Mouse (Mus musculus) frontal cortex, postnatal 14 days (tissue): ENCODE data around the gene Sesn2.
"Not testable (repeated sequence)": the region's sequence is repeated elsewhere in the genome, so short reads cannot be mapped to it uniquely, and the experiment has no call there.

Experiments used
- DNase-seq, 2 experiments: peaks; one replicate each; pipeline ENCODE4 v3.0.0; 2022; ENCODE audit warnings: low spot score in 2 of 2

The Sesn2 gene

GRCm38 (mm10) chr4:132482104-132482503, 28.2 kb downstream of the Sesn2 start:
- not testable (repeated sequence) for DNase-seq

GRCm38 (mm10) chr4:132477833-132478232, 32.5 kb downstream of the Sesn2 start:
- DNase-seq: no peak

DNA sequence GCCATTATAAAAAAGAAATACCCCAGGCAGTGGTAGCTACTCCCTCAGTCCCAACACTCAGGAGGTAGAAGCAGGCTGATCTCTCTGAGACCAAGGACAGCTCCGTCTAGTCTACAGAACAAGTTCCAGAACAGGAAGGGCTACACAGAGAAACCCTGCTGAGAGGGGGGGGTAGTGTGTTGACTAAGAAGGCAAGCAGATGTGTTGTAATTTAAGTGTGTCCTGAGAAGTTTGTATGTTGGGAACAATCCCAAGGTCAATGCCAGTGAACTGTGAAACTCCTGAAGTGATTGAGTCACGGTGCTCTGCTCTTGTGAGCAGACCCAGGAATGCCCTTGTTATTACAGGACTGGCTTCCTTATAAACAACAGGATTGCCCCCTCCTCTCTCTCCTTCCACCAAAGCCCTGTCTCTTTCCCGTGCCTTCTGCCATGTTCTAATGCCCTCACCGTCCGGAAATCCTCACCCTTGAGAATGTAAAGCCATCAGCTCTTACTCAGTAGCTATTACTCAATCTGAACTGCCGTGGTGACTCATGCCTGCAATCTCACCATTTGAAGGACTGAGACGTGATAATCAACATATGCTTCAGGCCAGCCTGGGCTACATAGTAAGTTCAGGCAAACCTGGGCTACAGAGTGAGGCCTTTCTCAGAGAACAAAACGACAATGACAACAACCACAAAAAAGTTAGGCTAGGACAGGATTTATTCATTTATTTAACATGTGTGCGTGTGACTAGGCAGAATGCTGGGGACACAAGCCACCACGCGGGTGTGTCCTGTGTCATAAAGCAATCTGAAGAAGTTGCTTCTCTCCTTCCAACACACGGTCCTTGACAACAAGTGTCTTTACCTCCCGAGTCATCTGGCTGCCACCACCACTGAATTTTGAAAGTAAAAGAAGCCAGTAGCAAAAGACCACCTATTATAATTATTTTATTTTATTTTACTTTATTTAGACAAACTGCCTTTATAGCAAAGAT, 34.1 kb downstream of the Sesn2 start:
- DNase-seq: no peak

GRCm38 (mm10) chr4:132474631-132475030, 35.7 kb downstream of the Sesn2 start:
- DNase-seq: no peak

DNA sequence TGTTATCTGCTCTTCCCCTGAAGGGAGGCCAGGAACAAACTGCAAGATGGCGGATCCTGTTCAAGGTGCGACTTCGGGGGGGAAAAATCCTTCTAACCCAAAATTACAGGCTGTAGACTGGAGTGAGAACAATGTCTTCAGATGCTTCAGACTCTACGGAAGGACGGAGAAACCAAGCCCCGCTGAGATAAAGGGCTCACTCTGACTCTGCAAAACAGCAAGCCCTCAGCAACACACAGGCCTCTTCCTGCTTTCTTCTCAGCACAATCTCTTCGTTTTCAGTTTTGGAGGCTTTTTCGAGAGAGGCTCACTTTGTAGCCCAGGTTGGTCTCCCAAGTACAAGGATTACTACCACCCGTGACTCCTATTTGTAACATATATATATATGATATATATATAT, 36.9 kb downstream of the Sesn2 start:
- no peak for DNase-seq

DNA sequence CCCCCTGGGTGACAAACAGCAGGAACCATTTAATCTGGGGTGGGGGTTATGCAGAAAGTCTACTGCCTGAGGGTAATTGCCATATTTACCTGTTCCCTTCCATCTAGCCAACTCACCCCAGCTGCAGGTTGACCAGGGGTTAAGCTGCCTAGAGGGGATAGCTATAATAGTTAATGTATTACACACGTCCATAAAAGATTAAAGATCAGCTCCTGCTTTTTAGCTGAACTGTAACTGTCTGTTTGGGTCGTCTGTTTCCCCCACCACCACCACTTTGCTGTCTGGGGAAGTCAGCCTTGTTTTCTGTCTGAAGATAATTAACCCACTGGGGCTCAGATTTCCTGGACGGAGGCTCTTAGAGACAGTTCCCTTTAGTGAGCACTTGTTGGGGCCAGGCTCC, 40.4 kb downstream of the Sesn2 start:
- DNase-seq: no peak

DNA sequence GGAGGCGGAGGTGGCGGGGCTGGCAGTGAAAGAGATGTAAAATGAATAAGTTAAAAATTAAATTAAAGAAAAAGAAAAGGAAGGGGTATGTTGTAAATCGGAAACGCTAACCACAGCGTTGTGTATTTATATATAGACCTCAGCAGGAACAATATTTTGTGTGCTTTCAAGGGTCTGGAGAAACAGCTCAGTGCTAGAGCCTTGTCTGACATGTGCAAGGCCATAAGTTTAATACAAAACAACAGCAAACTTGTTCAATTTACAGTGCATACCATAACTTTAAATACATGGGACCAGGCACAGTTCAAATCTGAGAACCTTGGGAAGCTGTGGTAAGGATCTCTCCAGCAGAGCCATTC, 46.1 kb downstream of the Sesn2 start:
- DNase-seq: no peak

DNA sequence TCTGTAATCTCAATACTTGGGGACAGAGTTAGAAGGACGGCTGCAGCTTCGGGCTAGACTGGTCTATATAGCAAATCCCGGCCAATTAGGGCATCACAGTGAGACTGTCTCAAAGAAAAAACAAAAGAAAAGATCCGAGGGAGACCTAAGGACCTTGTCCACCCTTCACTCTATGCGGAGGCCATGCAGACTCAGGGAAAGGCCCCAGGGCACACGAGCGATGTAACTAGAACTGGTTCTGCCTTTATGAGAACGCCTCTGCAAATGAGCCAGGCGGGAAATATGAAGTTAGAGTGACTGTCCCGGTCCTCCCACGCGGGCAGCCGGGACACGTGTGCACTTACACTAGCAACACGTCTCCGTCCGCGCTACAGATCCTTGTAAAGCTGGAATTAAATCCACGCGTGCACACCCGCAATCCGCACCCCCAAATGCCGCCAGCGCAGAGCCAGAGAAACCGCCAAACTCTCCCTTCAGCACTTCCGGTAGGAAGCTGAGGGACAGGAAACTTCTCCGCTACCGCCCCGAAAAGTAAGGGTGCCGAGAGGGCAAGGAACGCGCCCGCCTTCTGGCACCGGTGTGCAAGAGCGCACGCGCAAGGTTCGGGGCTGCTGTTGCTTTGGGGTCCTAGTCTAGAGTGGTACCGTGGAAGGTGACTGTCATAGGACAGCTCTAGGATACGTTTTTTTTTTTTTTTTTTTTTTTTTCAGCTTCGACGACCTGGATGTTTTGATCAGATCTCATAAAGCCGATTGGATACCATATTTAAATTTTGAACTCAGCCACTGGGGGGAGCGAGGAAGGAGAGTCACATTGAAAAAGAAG, 46.7 kb downstream of the Sesn2 start, which contains the start of gene Med18:
TSS of gene Med18 (minus strand) at position 492 of the 825 bp plus-strand sequence.
- DNase-seq: peak; percentile 89 to 91

GRCm38 (mm10) chr4:132462836-132463235, 47.5 kb downstream of the Sesn2 start:
- no peak for DNase-seq

DNA sequence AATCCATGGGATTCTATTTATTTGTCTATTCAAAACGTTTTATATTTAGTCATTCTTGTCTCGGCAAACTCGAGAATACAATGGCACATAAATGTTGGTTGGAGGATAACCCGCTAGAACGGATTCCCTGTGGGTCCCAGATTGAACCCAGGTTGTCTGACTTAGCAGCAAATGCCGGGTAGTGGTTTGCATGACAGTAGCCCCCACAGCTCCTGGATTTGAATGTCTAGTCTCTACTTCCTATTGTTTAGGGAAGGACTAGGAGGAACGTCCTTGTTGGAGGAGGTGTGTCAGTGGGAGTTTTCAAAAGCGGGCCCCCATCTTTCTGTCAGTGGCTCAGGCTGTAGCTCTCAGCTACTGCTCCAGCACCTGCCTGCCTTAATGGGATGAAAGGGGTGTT, 50.1 kb downstream of the Sesn2 start:
- DNase-seq: no peak

DNA sequence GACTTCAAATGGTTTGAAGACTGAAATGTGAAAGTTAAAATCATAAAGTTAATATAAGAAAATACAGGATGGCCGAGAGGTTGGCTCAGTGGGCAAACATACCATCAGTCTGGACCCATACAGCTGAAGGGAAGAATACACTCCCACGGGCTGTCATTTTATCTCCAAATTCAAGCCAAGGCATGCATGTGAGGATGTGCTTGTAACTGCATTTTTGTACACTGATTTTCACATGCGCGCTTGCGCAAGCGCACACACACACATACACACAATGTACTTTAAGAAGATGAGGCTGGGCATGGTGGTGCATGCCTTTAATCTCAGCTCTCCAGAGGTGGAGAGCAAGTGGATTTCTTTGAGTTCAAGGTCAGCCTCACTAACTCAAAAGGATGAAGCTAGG, 54.7 kb downstream of the Sesn2 start:
- DNase-seq: no peak

DNA sequence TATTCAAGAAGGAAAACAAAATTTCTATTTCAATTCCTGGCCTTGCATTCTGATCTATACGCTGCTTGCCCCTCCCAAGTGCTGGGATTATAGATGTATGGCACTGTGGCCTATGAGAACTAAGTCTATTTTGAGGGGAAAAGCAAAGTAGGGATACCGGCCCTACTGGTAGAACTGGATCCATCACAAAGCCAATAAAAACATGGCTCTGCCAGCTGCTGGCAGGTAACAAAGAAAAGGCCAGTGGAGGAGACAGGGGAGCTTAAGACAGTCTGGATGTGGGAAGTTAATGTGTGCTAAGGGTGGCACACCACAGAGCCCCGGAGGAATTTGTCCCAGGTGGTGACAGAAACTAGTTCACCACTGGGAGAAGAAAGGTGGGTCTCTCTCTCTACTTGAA, 55.2 kb downstream of the Sesn2 start:
- DNase-seq: no peak

- no peak for DNase-seq
These were observed 56.1 kb downstream of the Sesn2 start for GRCm38 (mm10) chr4:132454216-132454615.

- DNase-seq: no peak
These were observed 60.5 kb downstream of the Sesn2 start for GRCm38 (mm10) chr4:132449778-132450177.

DNA sequence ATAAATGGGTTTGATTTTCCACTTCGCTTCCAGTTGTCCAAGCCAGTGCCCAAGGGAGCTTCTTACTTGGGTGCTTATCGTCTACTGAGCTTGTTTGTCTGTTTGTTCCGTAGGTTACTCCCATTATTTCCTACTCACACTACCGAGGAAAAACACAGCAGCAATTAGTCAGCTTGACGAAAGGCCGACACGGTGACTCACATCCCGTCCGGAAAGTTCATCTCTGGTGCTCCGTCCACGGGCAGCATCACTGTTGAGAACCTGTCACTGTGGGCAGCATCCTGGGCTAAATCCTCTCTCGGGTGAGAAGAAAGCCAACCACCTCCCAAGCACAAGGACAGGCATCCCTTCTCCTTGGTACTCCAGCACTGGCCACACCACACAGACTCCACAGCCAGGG, 64.2 kb downstream of the Sesn2 start:
- no peak for DNase-seq

DNA sequence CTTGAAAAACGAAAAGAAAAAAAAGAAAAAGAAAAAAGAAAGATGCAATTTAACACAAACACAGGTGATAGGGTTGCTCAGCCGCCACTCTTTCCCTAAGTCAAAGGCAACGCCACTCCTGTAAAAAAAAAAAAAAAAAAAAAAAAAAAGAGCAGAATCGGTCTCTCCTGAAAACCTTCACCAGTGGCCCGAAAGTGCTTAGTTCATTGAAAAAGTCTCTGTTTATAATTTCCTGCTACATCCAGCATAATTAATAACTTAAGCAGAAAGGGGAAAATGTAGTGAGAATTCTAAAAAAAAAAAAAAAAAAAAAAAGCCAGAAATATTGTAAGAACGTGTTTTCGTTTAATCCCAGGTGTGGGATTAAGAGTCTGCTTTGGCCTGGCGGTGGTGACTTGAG, 65.8 kb downstream of the Sesn2 start:
- no peak for DNase-seq
